Comparison of ENCODE assay signal across 11 mouse cellular contexts in genomic region chr19:46562581-46563515, GRCm38 (mm10). TPM values are rescaled to one million over a fixed set of nuclear protein-coding genes. Genes with fewer than 3 reads are reported as not detected.
DNase-seq lines count a peak whose midpoint lies in the region; ATAC-seq and TF ChIP-seq lines count a peak whose summit lies in the region.
"Had no signal": no experiment of that assay in that cellular context is flagged by ENCODE, and none has a peak within 500 bp of the region (broad histone marks: within the 10 kb centered on the region; RNA-seq: fewer than 3 reads in every experiment).

No protein-coding gene starts in this region.

- no peaks in the 10 kb centered on the region for H3K27me3 ChIP-seq in midbrain, postnatal 0 days (ENCODE audit: insufficient read depth, low read length)
- no peaks in the 10 kb centered on the region for H3K27me3 ChIP-seq in midbrain, embryonic 15.5 days (replicated peaks)
- H3K27me3 ChIP-seq in heart, embryonic 11.5 days (ENCODE audit: control insufficient read depth, insufficient read depth, low read length) = no peaks in the 10 kb centered on the region
- H3K27me3 ChIP-seq in stomach, postnatal 0 days (ENCODE audit: control insufficient read depth, insufficient read depth, low read length) = no peaks in the 10 kb centered on the region
- H3K27me3 ChIP-seq: megakaryocyte, embryonic 14.5 days; neural tube, embryonic 12.5 days had no signal

- H3K9me3 ChIP-seq in midbrain, postnatal 0 days (ENCODE audit: low read length) = no peaks in the 10 kb centered on the region
- H3K9me3 ChIP-seq in midbrain, embryonic 15.5 days = no peaks in the 10 kb centered on the region
- H3K9me3 ChIP-seq in heart, embryonic 11.5 days (replicated peaks; ENCODE audit: control insufficient read depth, low read length) = no peaks in the 10 kb centered on the region
- H3K9me3 ChIP-seq in stomach, postnatal 0 days (ENCODE audit: control insufficient read depth, low read length) = no peaks in the 10 kb centered on the region
- H3K9me3 ChIP-seq: megakaryocyte, embryonic 14.5 days; neural tube, embryonic 12.5 days had no signal

- no peaks in the 10 kb centered on the region for H3K4me1 ChIP-seq in midbrain, postnatal 0 days (ENCODE audit: insufficient read depth, low read length)
- H3K4me1 ChIP-seq in midbrain, embryonic 15.5 days = 0 out of 2 replicates have a peak, but pooled peaks cover 3% of the 10 kb centered on the region
- peaks cover 17% of the 10 kb centered on the region for H3K4me1 ChIP-seq in heart, embryonic 11.5 days (ENCODE audit: control insufficient read depth, insufficient read depth, low read length)
- H3K4me1 ChIP-seq in stomach, postnatal 0 days (replicated peaks; ENCODE audit: control insufficient read depth, insufficient read depth) = no peaks in the 10 kb centered on the region
- H3K4me1 ChIP-seq: neural tube, embryonic 12.5 days had no signal

- H3K9ac ChIP-seq in midbrain, postnatal 0 days (replicated peaks; ENCODE audit: low read length, poor library complexity, severe bottlenecking) = no peak overlapping the region
- no peak overlapping the region for H3K9ac ChIP-seq in midbrain, embryonic 15.5 days
- H3K9ac ChIP-seq in heart, embryonic 11.5 days (ENCODE audit: low read depth, low read length) = no peak overlapping the region
- H3K9ac ChIP-seq in stomach, postnatal 0 days (ENCODE audit: low read length) = no peak overlapping the region
- H3K9ac ChIP-seq: liver, embryonic 14.5 days; neural tube, embryonic 12.5 days had no signal

- H3K36me3 ChIP-seq in midbrain, postnatal 0 days (ENCODE audit: insufficient read depth, low read length) = peaks cover 3% of the 10 kb centered on the region
- H3K36me3 ChIP-seq in midbrain, embryonic 15.5 days (replicated peaks) = peaks cover 8% of the 10 kb centered on the region; the same call in 1 of the 2 replicates
- H3K36me3 ChIP-seq in heart, embryonic 11.5 days (ENCODE audit: control insufficient read depth, insufficient read depth, low read length) = no peaks in the 10 kb centered on the region; the same call in 1 of the 2 replicates
- H3K36me3 ChIP-seq in stomach, postnatal 0 days (ENCODE audit: control insufficient read depth, insufficient read depth, low read length) = no peaks in the 10 kb centered on the region

- H3K4me2 ChIP-seq in midbrain, postnatal 0 days (ENCODE audit: low read depth, low read length, poor library complexity, severe bottlenecking) = no peak overlapping the region
- H3K4me2 ChIP-seq in midbrain, embryonic 15.5 days = no peak overlapping the region
- H3K4me2 ChIP-seq in heart, embryonic 11.5 days = 0 out of 2 replicates have a peak overlapping the region, but pooled peaks have one; percentile 6
- no peak overlapping the region for H3K4me2 ChIP-seq in stomach, postnatal 0 days (replicated peaks; ENCODE audit: low read depth)
- H3K4me2 ChIP-seq: neural tube, embryonic 12.5 days had no signal

- no peak for DNase-seq in cerebellum, postnatal 4 days (ENCODE audit: low spot score in 2 of 2)
- no peak for DNase-seq in midbrain, postnatal 0 days (ENCODE audit: low spot score)
- DNase-seq in stomach, postnatal 0 days (ENCODE audit: low spot score) = no peak
- DNase-seq in adrenal gland, adult (ENCODE audit: inconsistent age in 2 of 2, low spot score in 1 of 2) = no peak
- no peak for DNase-seq in right cerebral cortex, adult 18-20 months

- no peak overlapping the region for H3K4me3 ChIP-seq in midbrain, postnatal 0 days (ENCODE audit: low read depth, low read length)
- H3K4me3 ChIP-seq in midbrain, embryonic 15.5 days = no peak overlapping the region
- no peak overlapping the region for H3K4me3 ChIP-seq in heart, embryonic 11.5 days (ENCODE audit: low read depth, low read length)
- no peak overlapping the region for H3K4me3 ChIP-seq in stomach, postnatal 0 days (ENCODE audit: low read depth, low read length)
- H3K4me3 ChIP-seq: megakaryocyte, embryonic 14.5 days; neural tube, embryonic 12.5 days had no signal

- no peak for TF ChIP-seq EP300 in stomach, postnatal 0 days (optimal IDR thresholded peaks at IDR 0.05)

- no peak for TF ChIP-seq CTCF in midbrain, postnatal 0 days (IDR thresholded peaks at IDR 0.05)
- no peak for TF ChIP-seq CTCF in stomach, postnatal 0 days (IDR thresholded peaks at IDR 0.05; ENCODE audit: low read depth)

- ATAC-seq in cerebellum, adult (ENCODE audit: insufficient number of reproducible peaks, low FRiP score, low TSS enrichment) = peak; percentile 79
- ATAC-seq in midbrain, postnatal 0 days (ENCODE audit: low FRiP score) = no peak
- ATAC-seq in midbrain, embryonic 15.5 days (replicated peaks) = no peak
- no peak for ATAC-seq in heart, embryonic 11.5 days (replicated peaks; ENCODE audit: insufficient number of reproducible peaks, low FRiP score, low TSS enrichment)
- no peak for ATAC-seq in stomach, postnatal 0 days (ENCODE audit: low FRiP score, low TSS enrichment)

- 85% methylated on average over 14 of the region's 14 CpGs for WGBS in midbrain, postnatal 0 days
- WGBS in midbrain, embryonic 15.5 days = 82% methylated on average over 14 of the region's 14 CpGs
- 70% methylated on average over 14 of the region's 14 CpGs for WGBS in heart, embryonic 11.5 days (ENCODE audit: insufficient replicate concordance)
- WGBS in stomach, postnatal 0 days = 77% methylated on average over 14 of the region's 14 CpGs

- H3K27ac ChIP-seq in midbrain, postnatal 0 days (ENCODE audit: low read depth, low read length) = peak overlapping the region; percentile 57; the same call in 1 of the 2 replicates
- no peak overlapping the region for H3K27ac ChIP-seq in midbrain, embryonic 15.5 days
- peak overlapping the region; percentile 10; the same call in 1 of the 2 replicates for H3K27ac ChIP-seq in heart, embryonic 11.5 days (ENCODE audit: low read depth, low read length)
- peak overlapping the region; percentile 25; the same call in 1 of the 2 replicates for H3K27ac ChIP-seq in stomach, postnatal 0 days (replicated peaks)
- H3K27ac ChIP-seq: liver, embryonic 14.5 days; neural tube, embryonic 12.5 days had no signal

RNA-seq across cellular contexts. Expression of gene Arl3, which starts 10.2 kb away (rescaled TPM):
- 94.5 and 109 TPM in 2 replicates for total RNA-seq in midbrain, postnatal 0 days (2014; rRNA removed)
- polyA plus RNA-seq in midbrain, postnatal 0 days (2015; fragmentation: Nextera tagmentation; extraction: Ambion mirVana) = 192 and 194 TPM in 2 replicates
- 209 and 210 TPM in 2 replicates for polyA plus RNA-seq in midbrain, embryonic 15.5 days (2015; fragmentation: Nextera tagmentation; extraction: Ambion mirVana)
- polyA plus RNA-seq in heart, embryonic 11.5 days (2014; fragmentation: Nextera tagmentation; extraction: Ambion mirVana) = 67.5 and 83.5 TPM in 2 replicates
- 39.6 and 41.6 TPM in 2 replicates for polyA plus RNA-seq in stomach, postnatal 0 days (2015; fragmentation: Nextera tagmentation; extraction: Ambion mirVana)

RNA-seq across cellular contexts. Expression of gene Sfxn2, which starts 10.3 kb away (rescaled TPM):
- total RNA-seq in midbrain, postnatal 0 days (2014; rRNA removed) = 5.9 and 6.0 TPM in 2 replicates
- polyA plus RNA-seq in midbrain, postnatal 0 days (2015; fragmentation: Nextera tagmentation; extraction: Ambion mirVana) = 9.5 and 9.8 TPM in 2 replicates
- polyA plus RNA-seq in midbrain, embryonic 15.5 days (2015; fragmentation: Nextera tagmentation; extraction: Ambion mirVana) = 10.5 and 11.7 TPM in 2 replicates
- polyA plus RNA-seq in heart, embryonic 11.5 days (2014; fragmentation: Nextera tagmentation; extraction: Ambion mirVana) = 8.1 and 10.5 TPM in 2 replicates
- 9.4 and 10.0 TPM in 2 replicates for polyA plus RNA-seq in stomach, postnatal 0 days (2015; fragmentation: Nextera tagmentation; extraction: Ambion mirVana)

RNA-seq across cellular contexts. Expression of gene Wbp1l, which starts 36.0 kb away (rescaled TPM):
- total RNA-seq in midbrain, postnatal 0 days (2014; rRNA removed) = 44.2 and 44.8 TPM in 2 replicates
- polyA plus RNA-seq in midbrain, postnatal 0 days (2015; fragmentation: Nextera tagmentation; extraction: Ambion mirVana) = 27.1 and 27.8 TPM in 2 replicates
- polyA plus RNA-seq in midbrain, embryonic 15.5 days (2015; fragmentation: Nextera tagmentation; extraction: Ambion mirVana) = 41.1 and 42.6 TPM in 2 replicates
- 41.5 and 45.9 TPM in 2 replicates for polyA plus RNA-seq in heart, embryonic 11.5 days (2014; fragmentation: Nextera tagmentation; extraction: Ambion mirVana)
- 31.2 and 32.9 TPM in 2 replicates for polyA plus RNA-seq in stomach, postnatal 0 days (2015; fragmentation: Nextera tagmentation; extraction: Ambion mirVana)
